Mouse (Mus musculus): ENCODE results near the gene Aldh18a1. TPM values are rescaled to one million over a fixed set of nuclear protein-coding genes. Genes with fewer than 3 reads are reported as not detected.

Gene Aldh18a1
- polyA plus RNA-seq, 1 experiment: 166 TPM

- no peak overlapping the region for H3K27ac ChIP-seq (ENCODE audit: insufficient read depth, low read length)
- 0 out of 2 replicates have a peak, but pooled peaks cover 3% of the 10 kb centered on the region for H3K4me1 ChIP-seq (ENCODE audit: control insufficient read depth, insufficient read depth, low read length)
- H3K4me3 ChIP-seq (ENCODE audit: insufficient read depth, low read length): no peak overlapping the region
- TF ChIP-seq CTCF (IDR thresholded peaks at IDR 0.05; ENCODE audit: borderline replicate concordance, insufficient read depth, low read length) (no peak), POLR2A (IDR thresholded peaks at IDR 0.05; ENCODE audit: low read depth, low read length) (no peak)
These were observed 83.9 kb downstream of the Aldh18a1 start for GRCm38 (mm10) chr19:40504336-40504735.

Other genes starting within 250 kb of the Aldh18a1 start
- gene Sorbs1, start 74.7 kb downstream of the Aldh18a1 start, polyA plus RNA-seq (2011; ENCODE audit: insufficient read length, low read depth, missing spikeins): 111 and 180 TPM in 2 replicates
- 7.2 and 8.4 TPM in 2 replicates for gene Tctn3, start 23.8 kb upstream of the Aldh18a1 start, polyA plus RNA-seq (2011; ENCODE audit: insufficient read length, low read depth, missing spikeins)
- gene Entpd1, start 23.9 kb upstream of the Aldh18a1 start, polyA plus RNA-seq (2011; ENCODE audit: insufficient read length, low read depth, missing spikeins): 0.97 and 3.2 TPM in 2 replicates
- not detected in 2 replicates for gene Cc2d2b, start 160.3 kb upstream of the Aldh18a1 start, polyA plus RNA-seq (2011; ENCODE audit: insufficient read length, low read depth, missing spikeins)
- 3.9 and 4.3 TPM in 2 replicates for gene Ccnj, start 242.8 kb upstream of the Aldh18a1 start, polyA plus RNA-seq (2011; ENCODE audit: insufficient read length, low read depth, missing spikeins)

Measured in embryonic fibroblast, embryonic 13.5 days (primary cell).